Mouse (Mus musculus) hindbrain, embryonic 11.5 days (tissue): Measurements from ENCODE around the gene Pold1. TPM values are rescaled to one million over a fixed set of nuclear protein-coding genes. Genes with fewer than 3 reads are reported as not detected.

Source experiments
- ATAC-seq: fragments of 200-750 bp; cut with Nextera tagmentation; 2 replicates; pipeline ENCODE4 v1.8.0; 2017; ENCODE audit warnings: mild to moderate bottlenecking, moderate TSS enrichment, moderate library complexity; ENCODE audit not compliant: low FRiP score
- DNase-seq: peaks from one replicate; pipeline ENCODE4 v3.0.0-alpha.2; 2015; ENCODE audit warnings: low spot score
- H3K27ac ChIP-seq: fragments of 300-500 bp; sonication (generic); 2 replicates; pipeline ENCODE4 v1.5.1; 2014; ENCODE audit warnings: mild to moderate bottlenecking, low read depth, low read length
- H3K27me3 ChIP-seq: fragments of 300-500 bp; sonication (generic); 2 replicates; pipeline ENCODE4 v1.6.1; 2014; ENCODE audit warnings: mild to moderate bottlenecking, low read length, moderate library complexity, mixed read lengths; ENCODE audit not compliant: control insufficient read depth, insufficient read depth
- H3K36me3 ChIP-seq: fragments of 300-500 bp; sonication (generic); 2 replicates; pipeline ENCODE4 v1.6.1; 2014; ENCODE audit warnings: mild to moderate bottlenecking, low read length, moderate library complexity, mixed read lengths; ENCODE audit not compliant: control insufficient read depth, insufficient read depth
- H3K4me1 ChIP-seq: fragments of 300-500 bp; sonication (generic); replicated peaks from 2 replicates; pipeline ENCODE4 v1.6.1; 2014; ENCODE audit warnings: low read length, mixed read lengths; ENCODE audit not compliant: control insufficient read depth, insufficient read depth
- H3K4me2 ChIP-seq: fragments of 300-500 bp; sonication (generic); replicated peaks from 2 replicates; pipeline ENCODE4 v1.6.1; 2014; ENCODE audit warnings: mild to moderate bottlenecking, low read depth, low read length
- H3K4me3 ChIP-seq: fragments of 300-500 bp; sonication (generic); 2 replicates; pipeline ENCODE4 v1.5.1; 2014; ENCODE audit warnings: low read depth, low read length
- H3K9ac ChIP-seq: fragments of 300-500 bp; sonication (generic); 2 replicates; pipeline ENCODE4 v1.6.1; 2014; ENCODE audit warnings: low read depth, low read length
- H3K9me3 ChIP-seq: fragments of 300-500 bp; sonication (generic); 2 replicates; pipeline ENCODE4 v1.6.1; 2016; ENCODE audit warnings: low read length; ENCODE audit not compliant: control insufficient read depth
- WGBS: fragments of 180-500 bp; shearing (Covaris S2); extraction: QIAGEN DNeasy Blood & Tissue Kit; methylation state at CpG from one replicate; pipeline ENCODE4 v1.1.7; 2014; 5-methylcytosine and 5-hydroxymethylcytosine counted together
- polyA plus RNA-seq: library from polyadenylated mRNA; unstranded; fragments of >200 nt; fragmentation: Nextera tagmentation; extraction: Ambion mirVana; gene quantifications from 2 replicates; pipeline ENCODE4 v1.2.1, GENCODE M21; 2014

The Pold1 gene
- polyA plus RNA-seq, 1 experiment from 2014 or later = 40.9 TPM

DNA sequence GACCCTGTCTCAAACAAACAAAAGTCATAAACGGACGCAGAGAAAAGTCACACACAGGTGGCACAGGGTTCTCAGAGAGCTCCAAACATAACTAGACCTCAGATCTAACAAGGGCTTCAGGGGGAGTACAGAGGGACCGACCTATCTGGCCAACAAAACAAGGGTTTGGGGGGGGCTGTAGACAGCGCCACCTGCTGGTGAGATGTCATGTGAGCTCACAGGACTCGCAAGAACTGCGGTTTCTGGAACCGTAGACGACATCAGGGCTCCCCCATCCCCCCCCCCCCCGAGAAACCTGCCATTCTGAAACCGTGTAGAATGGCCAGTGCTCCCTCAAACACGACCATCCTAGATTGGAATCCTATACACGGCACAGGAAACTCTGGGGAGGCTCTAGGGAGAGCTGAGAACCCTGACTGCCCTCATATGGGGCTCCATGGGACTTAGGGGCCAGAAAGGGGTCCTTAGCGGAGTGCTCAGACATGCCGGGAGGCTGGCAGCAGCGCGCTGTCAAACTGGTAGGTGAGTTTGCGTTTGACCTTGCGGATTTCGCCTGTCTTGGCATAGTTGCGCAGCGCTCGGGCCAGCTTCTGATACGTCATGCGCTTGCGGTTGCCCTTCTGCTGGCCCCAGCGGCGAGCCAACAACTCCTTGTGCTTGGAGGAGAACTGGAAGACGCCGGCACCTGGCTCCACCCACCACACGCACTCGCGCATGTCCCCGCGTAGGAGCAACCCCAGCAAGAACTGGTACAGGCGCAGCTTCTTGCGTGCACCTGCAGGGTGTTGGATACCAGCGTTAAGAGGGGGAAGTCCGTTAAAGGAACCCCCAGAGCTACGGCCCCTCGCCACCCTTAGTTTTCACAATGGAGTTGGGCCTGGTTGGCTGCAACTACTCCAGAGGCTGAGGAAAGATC lies 20.9 kb downstream of the Pold1 start:
- Histone ChIP-seq H3K4me2 (peak overlapping the region; percentile 70), H3K27me3 (peaks cover 29% of the 10 kb centered on the region), H3K27ac (no peak overlapping the region), H3K4me1 (peaks cover 4% of the 10 kb centered on the region; the same call in 1 of the 2 replicates), H3K9ac (peak overlapping the region; percentile 49), H3K9me3 (no peaks in the 10 kb centered on the region), H3K36me3 (no peaks in the 10 kb centered on the region), H3K4me3 (peak overlapping the region; percentile 26)
- no peak for ATAC-seq
- peak; percentile 80 for DNase-seq
- 6% methylated on average over 40 of the region's 40 CpGs for WGBS

- DNase-seq (no peak), ATAC-seq (no peak)
- Histone ChIP-seq H3K27ac (no peak overlapping the region), H3K4me2 (no peak overlapping the region), H3K9ac (no peak overlapping the region), H3K27me3 (peaks cover 37% of the 10 kb centered on the region), H3K36me3 (no peaks in the 10 kb centered on the region), H3K4me3 (no peak overlapping the region), H3K9me3 (no peaks in the 10 kb centered on the region), H3K4me1 (peaks cover 4% of the 10 kb centered on the region)
- WGBS = 89% methylated on average over 14 of the region's 14 CpGs
Observed at GRCm38 (mm10) chr7:44526414-44527154, 22.1 kb downstream of the Pold1 start.

DNA sequence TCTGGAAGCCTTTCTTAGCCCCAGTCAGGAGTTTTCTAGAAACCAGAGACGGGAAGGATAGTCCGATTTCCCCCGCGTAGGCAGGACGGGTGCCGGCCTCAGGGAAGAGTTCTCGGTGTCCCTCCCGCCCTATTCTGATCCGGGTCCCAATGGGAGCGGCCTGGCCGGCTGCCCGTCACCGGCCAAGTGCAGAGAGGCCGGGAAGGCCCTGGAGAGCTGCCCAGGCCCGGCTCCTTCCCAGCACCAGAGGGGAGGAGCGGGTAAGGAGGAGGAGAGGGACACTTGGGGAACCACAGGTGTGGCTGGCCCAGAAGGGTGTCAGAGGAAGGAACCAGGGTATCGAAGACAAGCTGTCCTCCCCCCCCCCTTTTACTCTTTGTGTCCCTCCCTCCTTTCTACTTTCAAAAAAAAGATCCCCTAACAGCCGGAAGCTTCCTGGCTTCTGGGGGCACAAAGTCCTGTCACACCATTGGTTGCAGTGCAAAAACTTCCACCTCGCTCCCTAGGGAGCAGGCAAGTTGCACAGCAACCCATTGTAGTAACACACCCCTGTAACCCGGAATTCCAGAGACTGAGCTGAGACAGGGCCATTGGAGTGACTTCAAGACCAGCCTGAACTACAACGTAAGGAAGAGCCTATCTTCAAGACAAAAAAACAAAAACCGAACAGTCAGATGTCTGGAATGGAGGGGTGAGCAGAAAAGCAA lies 23.4 kb downstream of the Pold1 start:
- H3K9me3 ChIP-seq = no peaks in the 10 kb centered on the region
- 0 out of 2 replicates have a peak overlapping the region, but pooled peaks have one; percentile 7 for H3K4me2 ChIP-seq
- H3K27me3 ChIP-seq = peaks cover 34% of the 10 kb centered on the region
- no peak overlapping the region for H3K27ac ChIP-seq
- peak; percentile 20 for DNase-seq
- peaks cover 4% of the 10 kb centered on the region for H3K4me1 ChIP-seq
- H3K36me3 ChIP-seq = no peaks in the 10 kb centered on the region
- WGBS = 12% methylated on average over 21 of the region's 22 CpGs
- 0 out of 2 replicates have a peak overlapping the region, but pooled peaks have one; percentile 19 for H3K9ac ChIP-seq
- ATAC-seq = no peak
- no peak overlapping the region for H3K4me3 ChIP-seq

GRCm38 (mm10) chr7:44524502-44524901 lies 24.1 kb downstream of the Pold1 start, which contains the start of gene Mybpc2:
Mybpc2 (minus strand) TSS chr7:44524656.
- Histone ChIP-seq H3K4me3 (no peak within 1 kb of the TSS), H3K4me2 (0 out of 2 replicates have a peak within 1 kb of the TSS, but pooled peaks have one; percentile 7), H3K27ac (no peak within 1 kb of the TSS), H3K9me3 (no peaks in the 10 kb centered on the region), H3K36me3 (no peaks in the 10 kb centered on the region), H3K9ac (0 out of 2 replicates have a peak within 1 kb of the TSS, but pooled peaks have one; percentile 19), H3K4me1 (peaks cover 4% of the 10 kb centered on the region), H3K27me3 (peaks cover 34% of the 10 kb centered on the region)
- WGBS = 32% methylated on average over 12 of the region's 12 CpGs
- ATAC-seq (no peak), DNase-seq (no peak)

GRCm38 (mm10) chr7:44523056-44523455 lies 25.6 kb downstream of the Pold1 start:
- no peak overlapping the region for H3K9ac ChIP-seq
- 86% methylated on average over 2 of the region's 2 CpGs for WGBS
- peaks cover 34% of the 10 kb centered on the region for H3K27me3 ChIP-seq
- no peaks in the 10 kb centered on the region for H3K36me3 ChIP-seq
- no peak overlapping the region for H3K27ac ChIP-seq
- no peaks in the 10 kb centered on the region for H3K9me3 ChIP-seq
- no peak for DNase-seq
- no peak for ATAC-seq
- H3K4me2 ChIP-seq = no peak overlapping the region
- H3K4me1 ChIP-seq = peaks cover 4% of the 10 kb centered on the region
- no peak overlapping the region for H3K4me3 ChIP-seq

DNA sequence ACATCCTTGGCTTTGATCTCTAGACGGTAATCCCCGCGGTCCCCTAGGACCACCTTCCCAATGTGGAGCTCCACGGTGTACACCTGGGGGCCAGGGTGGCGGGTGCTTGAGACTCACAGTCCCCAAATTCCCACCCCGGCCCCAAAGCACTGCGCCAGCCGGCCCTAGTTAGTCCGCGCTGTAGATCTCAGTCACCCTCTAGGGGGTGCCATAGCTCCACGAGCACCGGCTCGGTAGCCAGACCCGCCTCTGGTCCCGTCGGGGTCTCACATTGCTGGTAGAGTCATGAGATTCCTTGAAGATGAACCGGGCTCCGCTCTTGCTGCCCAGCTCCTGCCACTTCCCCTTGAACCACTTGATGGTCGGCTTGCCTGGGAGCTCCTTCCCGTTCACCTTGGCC lies 26.9 kb downstream of the Pold1 start:
- no peak overlapping the region for H3K27ac ChIP-seq
- DNase-seq (peak; percentile 83), ATAC-seq (peak; percentile 68; the same call in 1 of the 2 replicates)
- H3K4me2 ChIP-seq = peak overlapping the region; percentile 4; the same call in 1 of the 2 replicates
- no peaks in the 10 kb centered on the region for H3K36me3 ChIP-seq
- WGBS = 5% methylated on average over 20 of the region's 20 CpGs
- no peak overlapping the region for H3K4me3 ChIP-seq
- no peak overlapping the region for H3K9ac ChIP-seq
- no peaks in the 10 kb centered on the region for H3K9me3 ChIP-seq
- peaks cover 31% of the 10 kb centered on the region for H3K27me3 ChIP-seq
- no peaks in the 10 kb centered on the region; the same call in 1 of the 2 replicates for H3K4me1 ChIP-seq

- Histone ChIP-seq H3K4me1 (no peaks in the 10 kb centered on the region; the same call in 1 of the 2 replicates), H3K27ac (no peak overlapping the region), H3K27me3 (peaks cover 31% of the 10 kb centered on the region), H3K4me3 (no peak overlapping the region), H3K36me3 (no peaks in the 10 kb centered on the region), H3K4me2 (no peak overlapping the region), H3K9me3 (no peaks in the 10 kb centered on the region), H3K9ac (no peak overlapping the region)
- ATAC-seq (no peak), DNase-seq (no peak)
- WGBS = 65% methylated on average over 3 of the region's 3 CpGs
Observed at GRCm38 (mm10) chr7:44520990-44521389, 27.7 kb downstream of the Pold1 start.

DNA sequence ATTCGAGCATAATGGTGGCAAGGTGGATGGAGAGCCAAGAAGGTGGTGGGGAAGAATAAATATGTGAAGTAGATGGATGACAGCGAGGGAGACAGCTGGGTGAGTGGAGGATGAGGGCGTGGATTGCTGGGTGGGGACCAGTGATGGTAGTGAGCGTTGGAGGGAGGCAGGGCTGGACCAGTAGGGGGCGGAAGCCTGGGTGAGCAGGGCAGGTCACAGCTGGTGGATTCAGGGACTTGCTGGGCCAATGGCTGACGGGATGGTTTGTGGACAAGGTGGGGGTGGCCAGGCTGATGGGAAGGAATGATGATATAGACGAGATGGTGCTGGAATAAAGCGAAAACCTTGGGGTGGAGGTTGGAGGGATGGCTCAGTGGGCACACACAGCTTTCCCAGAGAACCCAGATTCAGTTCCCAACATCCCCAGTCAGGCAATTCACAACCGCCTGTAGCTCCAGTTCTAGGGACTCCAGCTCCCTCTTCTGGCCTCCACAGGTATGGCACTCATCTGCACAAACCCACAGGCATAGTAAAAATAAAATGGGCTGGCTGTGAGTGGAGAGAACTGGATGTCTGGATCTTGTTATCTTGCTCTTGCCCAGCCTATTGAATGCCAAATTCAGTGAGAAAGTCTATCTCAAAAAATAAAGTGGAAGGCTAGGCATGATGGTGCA lies 29.3 kb downstream of the Pold1 start:
- no peak overlapping the region for H3K9ac ChIP-seq
- ATAC-seq = no peak
- no peak overlapping the region for H3K4me2 ChIP-seq
- no peaks in the 10 kb centered on the region for H3K36me3 ChIP-seq
- no peak overlapping the region for H3K27ac ChIP-seq
- no peaks in the 10 kb centered on the region; the same call in 1 of the 2 replicates for H3K4me1 ChIP-seq
- 66% methylated on average over 9 of the region's 9 CpGs for WGBS
- H3K9me3 ChIP-seq = no peaks in the 10 kb centered on the region
- H3K4me3 ChIP-seq = no peak overlapping the region
- no peak for DNase-seq
- peaks cover 20% of the 10 kb centered on the region for H3K27me3 ChIP-seq
